Mouse (Mus musculus) neural tube, embryonic 15.5 days (tissue): ENCODE data around the gene Xylt1. TPM values are rescaled to one million over a fixed set of nuclear protein-coding genes. Genes with fewer than 3 reads are reported as not detected.

Experiments used
- ATAC-seq: fragments of 200-750 bp; cut with Nextera tagmentation; 2 replicates; pipeline ENCODE4 v1.8.0; 2017; ENCODE audit warnings: mild to moderate bottlenecking, moderate TSS enrichment, moderate library complexity; ENCODE audit not compliant: low FRiP score
- H3K27ac ChIP-seq: fragments of 300-500 bp; sonication (generic); replicated peaks from 2 replicates; pipeline ENCODE4 v1.5.1; 2015; ENCODE audit warnings: mild to moderate bottlenecking, inconsistent platforms
- H3K27me3 ChIP-seq: fragments of 300-500 bp; sonication (generic); replicated peaks from 2 replicates; pipeline ENCODE4 v1.6.1; 2015; ENCODE audit warnings: inconsistent platforms
- H3K36me3 ChIP-seq: fragments of 300-500 bp; sonication (generic); 2 replicates; pipeline ENCODE4 v1.6.1; 2015; ENCODE audit warnings: inconsistent platforms
- H3K4me1 ChIP-seq: fragments of 300-500 bp; sonication (generic); 2 replicates; pipeline ENCODE4 v1.6.1; 2015; ENCODE audit warnings: inconsistent platforms
- H3K4me2 ChIP-seq: fragments of 300-500 bp; sonication (generic); 2 replicates; pipeline ENCODE4 v1.6.1; 2015; ENCODE audit warnings: inconsistent platforms, mild to moderate bottlenecking, moderate library complexity
- H3K4me3 ChIP-seq: fragments of 300-500 bp; sonication (generic); replicated peaks from 2 replicates; pipeline ENCODE4 v1.5.1; 2015; ENCODE audit warnings: mild to moderate bottlenecking, inconsistent platforms
- H3K9ac ChIP-seq: fragments of 300-500 bp; sonication (generic); replicated peaks from 2 replicates; pipeline ENCODE4 v1.6.1; 2015; ENCODE audit warnings: mild to moderate bottlenecking, inconsistent platforms
- H3K9me3 ChIP-seq: fragments of 300-500 bp; sonication (generic); replicated peaks from 2 replicates; pipeline ENCODE4 v1.6.1; 2016; ENCODE audit warnings: inconsistent platforms
- WGBS: fragments of 180-500 bp; shearing (Covaris S2); methylation state at CpG from one replicate; pipeline ENCODE4 v1.1.7; 2015; ENCODE audit warnings: mixed read lengths; 5-methylcytosine and 5-hydroxymethylcytosine counted together
- polyA plus RNA-seq: library from polyadenylated mRNA; unstranded; fragments of >200 nt; fragmentation: Nextera tagmentation; extraction: Ambion mirVana; gene quantifications from 2 replicates; pipeline ENCODE4 v1.2.1, GENCODE M21; 2015

Gene Xylt1
- polyA plus RNA-seq, 1 experiment from 2014 or later = 2.3 TPM

DNA sequence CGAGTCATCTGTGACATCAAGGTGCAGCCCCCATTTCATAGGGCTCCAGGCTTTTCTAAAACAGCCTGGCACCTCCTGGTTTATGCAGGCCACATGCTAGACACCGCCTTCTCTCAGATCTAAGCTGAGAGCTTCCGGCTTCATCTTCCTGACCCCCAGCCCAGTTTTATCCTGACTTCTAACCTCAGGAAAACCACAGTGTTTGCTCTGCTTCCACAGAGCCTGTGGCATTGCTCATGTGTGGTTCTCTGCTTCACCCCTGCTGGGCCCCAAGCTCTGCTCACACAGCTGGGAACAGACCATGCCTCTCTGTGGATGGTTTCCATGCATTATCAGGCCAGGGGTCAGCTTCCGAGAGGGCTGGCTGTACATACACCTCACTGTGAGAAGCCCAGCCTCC, 254.8 kb downstream of the Xylt1 start:
- Histone ChIP-seq H3K4me1 (peaks cover 3% of the 10 kb centered on the region; the same call in 1 of the 2 replicates), H3K4me3 (no peak overlapping the region), H3K36me3 (no peaks in the 10 kb centered on the region), H3K9me3 (no peaks in the 10 kb centered on the region), H3K27me3 (no peaks in the 10 kb centered on the region), H3K27ac (no peak overlapping the region), H3K4me2 (no peak overlapping the region), H3K9ac (no peak overlapping the region)
- 67% methylated on average over 4 of the region's 4 CpGs for WGBS
- no peak for ATAC-seq

DNA sequence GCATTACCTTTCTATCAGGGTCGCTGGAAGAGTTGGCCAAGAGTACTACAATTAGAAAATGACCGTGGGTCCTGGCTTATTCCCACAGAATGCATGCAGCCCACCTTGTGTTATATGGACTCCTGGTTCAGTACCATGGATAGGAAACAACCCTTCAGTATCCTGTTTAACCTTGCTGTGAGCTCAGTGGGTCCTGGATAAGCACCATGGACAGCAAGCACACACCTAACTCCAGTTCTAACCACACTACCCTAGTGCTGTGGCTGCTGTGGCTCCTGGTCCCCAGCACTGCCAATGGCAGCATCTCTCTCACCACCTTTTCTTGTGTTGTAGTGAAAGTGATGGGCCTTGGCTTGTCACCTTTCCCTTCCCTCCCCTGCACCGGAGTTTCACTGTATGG, 255.9 kb downstream of the Xylt1 start:
- no peak overlapping the region for H3K27ac ChIP-seq
- ATAC-seq = no peak
- no peaks in the 10 kb centered on the region for H3K9me3 ChIP-seq
- no peaks in the 10 kb centered on the region for H3K36me3 ChIP-seq
- H3K27me3 ChIP-seq = no peaks in the 10 kb centered on the region
- H3K4me1 ChIP-seq = 0 out of 2 replicates have a peak, but pooled peaks cover 3% of the 10 kb centered on the region
- no peak overlapping the region for H3K4me2 ChIP-seq
- 80% methylated on average over 3 of the region's 3 CpGs for WGBS
- no peak overlapping the region for H3K9ac ChIP-seq
- H3K4me3 ChIP-seq = no peak overlapping the region

DNA sequence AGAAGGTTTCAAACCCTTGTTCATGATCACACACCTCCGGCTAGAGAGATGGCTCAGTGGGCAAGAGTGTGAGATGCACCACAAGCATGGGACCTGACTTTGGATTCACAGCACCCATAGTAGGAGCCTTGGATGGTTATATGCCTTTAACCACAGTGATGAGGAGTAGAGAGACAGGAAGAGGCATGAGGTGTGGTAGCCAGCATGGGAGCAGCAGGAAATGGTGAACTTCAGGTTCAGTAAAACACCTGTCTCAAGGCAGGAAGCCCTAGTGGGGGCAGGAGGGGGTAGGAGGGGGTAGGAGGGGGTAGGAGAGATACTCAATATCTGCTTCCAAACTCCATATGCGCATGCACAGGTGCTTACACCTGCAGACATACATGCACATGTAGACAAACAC, 257.2 kb downstream of the Xylt1 start:
- Histone ChIP-seq H3K27me3 (no peaks in the 10 kb centered on the region), H3K4me2 (no peak overlapping the region), H3K9me3 (no peaks in the 10 kb centered on the region), H3K4me3 (no peak overlapping the region), H3K36me3 (no peaks in the 10 kb centered on the region), H3K9ac (no peak overlapping the region), H3K27ac (no peak overlapping the region), H3K4me1 (0 out of 2 replicates have a peak, but pooled peaks cover 3% of the 10 kb centered on the region)
- no peak for ATAC-seq
- 99% methylated on average over 2 of the region's 2 CpGs for WGBS

DNA sequence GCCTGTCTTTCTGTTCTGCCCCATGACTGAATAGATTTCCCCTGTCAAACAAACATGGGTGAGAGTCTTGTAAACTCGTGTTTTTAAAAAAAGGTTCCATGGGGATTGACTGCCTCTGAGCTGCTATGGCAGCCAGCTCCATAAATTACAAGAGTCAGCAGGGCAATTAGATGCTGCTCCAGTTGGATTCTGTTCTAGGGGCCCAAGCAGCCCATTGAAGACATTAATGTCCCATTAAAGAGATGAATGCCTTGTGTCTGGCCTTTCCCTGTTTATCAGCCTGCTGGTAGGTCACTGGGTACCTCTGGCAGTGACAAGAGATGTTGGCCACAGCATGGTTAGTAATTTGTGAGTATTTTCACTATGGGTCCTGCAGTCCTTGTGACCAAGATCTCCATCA, 271.9 kb downstream of the Xylt1 start:
- WGBS = 3% methylated on average over 1 of the region's 1 CpGs
- Histone ChIP-seq H3K27me3 (peaks cover 16% of the 10 kb centered on the region; the same call in 1 of the 2 replicates), H3K9me3 (no peaks in the 10 kb centered on the region), H3K4me2 (no peak overlapping the region), H3K27ac (no peak overlapping the region), H3K36me3 (0 out of 2 replicates have a peak, but pooled peaks cover under 1% of the 10 kb centered on the region), H3K4me3 (no peak overlapping the region), H3K4me1 (0 out of 2 replicates have a peak, but pooled peaks cover 3% of the 10 kb centered on the region), H3K9ac (no peak overlapping the region)
- ATAC-seq = no peak

DNA sequence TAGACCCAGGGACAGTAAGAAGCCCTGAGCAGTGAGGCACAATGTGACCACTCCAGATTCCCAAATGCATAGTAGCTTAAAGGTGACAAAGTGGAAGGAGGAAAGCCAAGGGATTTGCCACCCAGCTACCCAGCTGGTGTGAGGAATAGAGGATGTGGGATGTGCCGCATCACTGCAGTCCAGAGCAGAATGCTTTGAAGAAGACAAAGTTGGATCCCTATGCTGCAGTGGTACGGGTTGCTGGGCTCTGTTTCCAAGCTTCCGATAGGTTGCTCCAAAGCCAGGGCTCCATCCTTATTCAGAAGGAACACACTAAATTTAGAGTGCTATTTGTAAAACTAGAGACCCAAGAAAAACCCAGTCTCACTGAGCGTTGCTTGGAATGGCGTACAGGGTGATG, 275.0 kb downstream of the Xylt1 start:
- Histone ChIP-seq H3K9ac (no peak overlapping the region), H3K4me2 (no peak overlapping the region), H3K27ac (no peak overlapping the region), H3K36me3 (no peaks in the 10 kb centered on the region), H3K4me1 (no peaks in the 10 kb centered on the region), H3K9me3 (no peaks in the 10 kb centered on the region), H3K4me3 (no peak overlapping the region), H3K27me3 (peaks cover 9% of the 10 kb centered on the region; the same call in 1 of the 2 replicates)
- WGBS = 94% methylated on average over 5 of the region's 5 CpGs
- ATAC-seq = no peak

DNA sequence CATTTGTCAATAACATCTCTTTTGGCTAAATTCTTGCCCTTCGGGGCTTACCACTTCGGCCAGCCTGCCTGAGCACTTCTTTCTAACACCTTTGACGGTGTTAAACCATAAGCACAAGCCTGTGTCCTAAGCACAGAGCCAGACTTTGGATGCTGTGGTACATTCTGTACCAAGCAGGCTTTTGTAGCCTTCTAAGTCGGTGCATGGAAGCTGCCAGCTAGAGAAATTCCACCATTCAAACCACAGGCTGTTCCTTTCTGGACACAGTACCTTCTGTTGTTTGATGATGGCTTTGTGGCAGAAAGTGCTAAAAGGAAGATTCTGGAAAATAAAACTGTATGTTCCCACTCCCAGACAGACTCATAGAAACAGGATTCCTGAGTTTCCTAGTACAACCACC, 277.4 kb downstream of the Xylt1 start:
- WGBS = 92% methylated on average over 4 of the region's 4 CpGs
- Histone ChIP-seq H3K36me3 (no peaks in the 10 kb centered on the region), H3K27ac (no peak overlapping the region), H3K4me2 (no peak overlapping the region), H3K4me3 (no peak overlapping the region), H3K27me3 (peaks cover 9% of the 10 kb centered on the region; the same call in 1 of the 2 replicates), H3K9ac (no peak overlapping the region), H3K4me1 (no peaks in the 10 kb centered on the region), H3K9me3 (no peaks in the 10 kb centered on the region)
- ATAC-seq = no peak

DNA sequence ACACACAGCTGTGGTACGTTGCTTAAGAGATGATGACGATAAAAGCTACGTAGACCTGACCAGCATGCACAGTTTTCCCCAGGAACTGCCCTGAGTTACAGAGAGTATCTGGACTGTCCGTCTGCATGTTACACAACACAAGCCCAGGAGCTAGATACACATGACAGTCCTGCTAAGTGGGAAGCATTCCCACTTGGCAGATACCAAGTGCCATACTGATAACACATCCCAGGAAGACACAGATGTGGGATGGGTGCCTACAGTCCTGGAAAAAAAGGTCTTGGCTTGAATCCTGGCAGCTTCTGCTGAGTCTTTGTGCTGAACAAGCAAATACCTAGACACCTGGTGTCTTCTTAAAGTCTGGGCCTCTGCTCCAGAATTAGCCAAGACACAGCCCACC, 278.0 kb downstream of the Xylt1 start:
- Histone ChIP-seq H3K9me3 (no peaks in the 10 kb centered on the region), H3K27ac (no peak overlapping the region), H3K27me3 (peaks cover 9% of the 10 kb centered on the region; the same call in 1 of the 2 replicates), H3K36me3 (no peaks in the 10 kb centered on the region), H3K4me1 (no peaks in the 10 kb centered on the region), H3K4me3 (no peak overlapping the region), H3K4me2 (no peak overlapping the region), H3K9ac (no peak overlapping the region)
- 78% methylated on average over 4 of the region's 4 CpGs for WGBS
- no peak for ATAC-seq

DNA sequence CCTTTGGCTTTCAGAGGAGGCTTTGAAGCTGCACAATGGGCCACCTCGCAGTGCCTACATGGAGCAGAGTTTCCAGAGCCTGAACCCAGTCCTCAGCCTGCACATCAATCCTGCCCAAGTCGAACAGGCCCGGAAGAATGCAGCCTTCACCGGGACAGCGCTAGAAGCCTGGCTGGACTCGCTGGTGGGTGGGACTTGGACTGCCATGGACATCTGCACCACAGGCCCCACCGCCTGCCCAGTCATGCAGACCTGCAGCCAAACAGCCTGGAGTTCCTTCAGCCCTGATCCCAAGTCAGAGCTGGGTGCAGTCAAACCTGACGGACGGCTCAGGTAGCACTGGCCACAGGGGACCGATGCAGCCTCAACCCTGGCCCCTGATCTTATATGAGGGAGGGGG, 286.5 kb downstream of the Xylt1 start:
- Histone ChIP-seq H3K9ac (no peak overlapping the region), H3K4me2 (no peak overlapping the region), H3K9me3 (no peaks in the 10 kb centered on the region), H3K27me3 (no peaks in the 10 kb centered on the region), H3K4me3 (no peak overlapping the region), H3K27ac (no peak overlapping the region), H3K36me3 (no peaks in the 10 kb centered on the region), H3K4me1 (no peaks in the 10 kb centered on the region)
- 94% methylated on average over 10 of the region's 10 CpGs for WGBS
- no peak for ATAC-seq

DNA sequence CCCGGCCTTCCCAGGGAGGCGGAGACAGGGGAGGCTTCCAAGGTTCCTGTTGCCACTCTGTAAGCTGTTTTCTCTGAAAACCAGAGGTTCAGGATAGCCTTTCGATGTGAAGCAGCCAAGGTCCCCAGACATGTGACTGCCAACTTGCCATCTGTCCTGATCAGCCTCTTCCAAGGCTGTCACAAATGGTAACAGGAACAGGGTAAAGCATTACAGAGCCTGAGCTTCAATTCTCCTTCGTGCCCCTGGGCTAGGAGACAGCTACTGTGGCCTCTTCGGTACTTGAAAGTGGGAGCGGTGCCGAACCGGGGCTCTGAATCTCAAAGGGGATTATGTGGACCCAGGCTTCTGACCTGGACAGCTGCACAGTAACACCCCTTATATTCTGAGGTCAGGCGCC, 287.4 kb downstream of the Xylt1 start:
- no peak overlapping the region for H3K9ac ChIP-seq
- WGBS = 89% methylated on average over 9 of the region's 9 CpGs
- ATAC-seq = no peak
- H3K27me3 ChIP-seq = no peaks in the 10 kb centered on the region
- H3K4me1 ChIP-seq = no peaks in the 10 kb centered on the region
- no peaks in the 10 kb centered on the region for H3K9me3 ChIP-seq
- no peak overlapping the region for H3K4me3 ChIP-seq
- H3K27ac ChIP-seq = no peak overlapping the region
- no peaks in the 10 kb centered on the region for H3K36me3 ChIP-seq
- no peak overlapping the region for H3K4me2 ChIP-seq

DNA sequence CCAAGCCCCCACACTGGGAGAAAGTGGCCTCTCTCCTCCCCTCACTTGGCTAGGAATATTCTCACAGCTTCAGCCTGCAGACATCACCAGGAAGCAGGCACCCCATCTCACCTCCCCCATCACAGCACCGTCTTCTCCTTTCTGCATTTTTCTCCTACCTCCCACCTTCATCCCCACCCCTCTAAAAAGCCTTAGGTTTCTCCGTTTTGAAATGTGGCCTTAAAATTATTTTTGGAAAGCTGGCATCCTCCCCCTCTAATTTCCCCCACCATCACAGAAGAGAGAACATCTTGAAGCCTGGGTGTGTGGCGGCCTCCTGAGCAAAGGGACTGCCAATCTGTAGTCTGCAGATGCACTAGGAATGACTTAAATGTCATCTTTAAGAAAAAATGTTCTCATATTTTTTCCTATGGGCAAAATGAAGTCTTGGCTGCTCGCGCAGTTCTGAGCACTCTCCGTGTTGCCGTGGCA, 291.4 kb downstream of the Xylt1 start:
- Histone ChIP-seq H3K27ac (no peak overlapping the region), H3K27me3 (no peaks in the 10 kb centered on the region), H3K4me3 (no peak overlapping the region), H3K9ac (no peak overlapping the region), H3K4me1 (no peaks in the 10 kb centered on the region), H3K9me3 (no peaks in the 10 kb centered on the region), H3K4me2 (no peak overlapping the region), H3K36me3 (no peaks in the 10 kb centered on the region)
- no peak for ATAC-seq
- WGBS = 87% methylated on average over 7 of the region's 7 CpGs

DNA sequence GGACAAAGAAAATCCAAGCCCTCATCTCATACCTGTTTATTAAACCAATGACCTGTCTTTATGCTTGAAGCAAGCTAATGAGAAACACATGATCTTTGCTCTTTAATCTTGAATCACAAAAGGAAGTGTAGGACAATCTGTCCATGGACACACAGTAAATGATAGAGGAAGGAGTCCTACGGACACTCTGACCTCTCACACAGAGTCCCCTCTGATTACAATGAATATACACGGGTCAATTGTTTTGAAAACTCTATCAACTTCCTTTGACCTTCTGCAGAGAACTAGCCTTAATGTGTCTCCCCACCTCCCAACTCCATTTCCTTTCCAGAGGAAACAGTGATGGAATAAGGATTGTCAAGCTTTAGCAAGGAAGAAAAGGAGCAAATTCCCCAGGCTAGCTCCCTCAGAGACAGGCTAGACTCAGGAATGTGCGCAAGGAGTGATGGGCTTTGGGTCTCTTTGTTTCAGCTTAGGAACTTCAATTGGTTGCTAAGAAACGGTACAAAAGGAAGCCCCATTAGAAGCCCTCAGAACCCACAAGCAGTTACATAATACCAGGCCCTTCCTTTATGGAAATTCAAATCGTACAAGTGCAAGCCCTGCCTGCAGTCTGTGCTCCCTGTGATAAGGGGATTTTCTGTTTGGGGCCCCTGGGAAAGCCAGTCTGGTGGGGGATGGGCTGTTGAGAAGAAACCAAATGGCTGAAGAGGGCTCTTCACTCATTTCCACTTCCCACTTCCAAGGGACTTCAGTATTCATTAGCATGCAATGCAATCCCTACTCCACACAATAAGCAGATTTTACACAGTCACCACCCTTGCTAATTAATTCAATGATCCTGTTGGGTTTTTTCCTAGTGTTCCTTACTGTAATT, 305.6 kb downstream of the Xylt1 start:
- Histone ChIP-seq H3K4me3 (no peak overlapping the region), H3K27me3 (no peaks in the 10 kb centered on the region), H3K4me2 (no peak overlapping the region), H3K9me3 (no peaks in the 10 kb centered on the region), H3K27ac (no peak overlapping the region), H3K9ac (no peak overlapping the region), H3K4me1 (peaks cover 11% of the 10 kb centered on the region; the same call in 1 of the 2 replicates), H3K36me3 (no peaks in the 10 kb centered on the region)
- no peak for ATAC-seq
- 7% methylated on average over 5 of the region's 5 CpGs for WGBS

DNA sequence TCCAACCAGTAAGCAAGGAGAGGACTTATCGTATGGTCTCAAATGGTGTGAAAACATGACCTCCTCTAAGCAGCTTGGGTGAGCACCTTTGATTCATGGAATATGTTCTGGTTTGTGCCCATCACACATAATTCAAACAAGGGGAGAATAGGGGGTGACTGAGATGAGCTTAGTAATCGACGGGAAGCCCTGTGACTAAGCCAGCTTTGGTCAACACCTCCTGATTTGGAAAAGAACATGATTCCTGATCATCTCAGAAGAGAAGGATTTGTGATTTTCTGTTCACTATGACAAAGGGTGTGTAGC, 306.2 kb downstream of the Xylt1 start:
- 36% methylated on average over 3 of the region's 3 CpGs for WGBS
- ATAC-seq = no peak
- no peaks in the 10 kb centered on the region for H3K27me3 ChIP-seq

More for the DNA sequence above, 306.2 kb downstream of the Xylt1 start:
- H3K9me3 ChIP-seq = no peaks in the 10 kb centered on the region
- H3K4me2 ChIP-seq = no peak overlapping the region
- H3K4me1 ChIP-seq = peaks cover 11% of the 10 kb centered on the region; the same call in 1 of the 2 replicates
- H3K4me3 ChIP-seq = no peak overlapping the region
- H3K36me3 ChIP-seq = no peaks in the 10 kb centered on the region
- no peak overlapping the region for H3K9ac ChIP-seq
- H3K27ac ChIP-seq = no peak overlapping the region
